Mouse (Mus musculus) telencephalon, adult 2 months (tissue): Measurements from ENCODE around the gene Smc1b.
"Not testable (repeated sequence)": the region's sequence is repeated elsewhere in the genome, so short reads cannot be mapped to it uniquely, and the experiment has no call there.

Experiments
- DNase-seq: peaks from one replicate; pipeline ENCODE4 v3.0.0-alpha.2; 2011; ENCODE audit warnings: low read depth, low spot score

Smc1b gene

DNA sequence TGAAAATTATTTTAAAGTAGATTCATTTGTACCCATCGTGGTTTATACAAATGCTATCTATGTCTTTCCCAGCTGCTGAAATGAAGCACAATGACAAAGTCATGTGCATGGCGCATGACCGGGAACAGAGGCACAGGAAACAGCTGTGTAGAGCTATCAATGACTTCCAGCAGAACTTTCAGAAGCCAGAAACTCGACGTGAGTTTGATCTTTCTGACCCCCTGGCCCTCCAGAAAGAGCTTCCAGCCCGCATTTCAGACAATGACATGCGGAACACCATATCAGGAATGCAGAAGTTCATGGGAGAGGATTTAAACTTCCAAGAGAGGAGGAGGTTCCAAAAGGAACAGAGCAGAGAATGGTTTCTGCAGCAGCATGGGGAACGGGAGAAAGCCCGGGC, 3.4 kb upstream of the Smc1b start:
- DNase-seq: no peak

DNA sequence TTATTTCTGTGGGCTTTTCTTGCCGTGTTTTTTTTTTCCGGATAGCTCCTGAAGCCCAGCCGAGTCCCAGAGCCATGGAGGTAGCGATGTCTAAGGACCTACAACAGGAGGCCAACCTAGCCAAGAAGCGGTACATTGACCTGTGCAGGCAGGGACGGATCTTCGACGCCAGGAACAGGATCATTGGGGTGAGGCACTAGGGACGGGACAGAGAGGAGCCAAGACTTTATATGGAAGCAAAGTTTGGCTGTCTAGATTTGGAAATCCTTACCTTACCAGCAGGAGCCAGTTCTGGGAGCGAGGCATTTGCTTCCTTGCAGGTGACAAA, 393 bp upstream of the Smc1b start:
- no peak for DNase-seq

DNA sequence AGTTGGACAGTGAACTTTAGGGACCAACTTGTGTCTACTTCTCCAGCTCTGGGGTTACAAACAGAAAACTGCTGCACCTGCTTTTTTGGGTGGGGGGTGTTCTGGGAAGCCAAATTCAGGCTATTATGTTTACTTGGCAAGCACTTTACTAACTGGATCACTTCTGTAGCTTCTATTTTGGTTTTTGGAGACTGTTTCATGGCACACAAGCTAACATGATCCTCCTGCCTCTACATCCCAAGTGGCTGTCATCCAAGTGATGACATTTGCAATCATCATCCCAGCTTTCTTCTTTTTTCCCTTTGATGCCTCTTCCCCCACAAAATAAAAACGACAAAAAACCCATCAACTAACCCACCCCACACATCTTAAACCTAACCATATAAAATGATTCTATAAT, 46.1 kb downstream of the Smc1b start:
- DNase-seq: peak; percentile 22

DNA sequence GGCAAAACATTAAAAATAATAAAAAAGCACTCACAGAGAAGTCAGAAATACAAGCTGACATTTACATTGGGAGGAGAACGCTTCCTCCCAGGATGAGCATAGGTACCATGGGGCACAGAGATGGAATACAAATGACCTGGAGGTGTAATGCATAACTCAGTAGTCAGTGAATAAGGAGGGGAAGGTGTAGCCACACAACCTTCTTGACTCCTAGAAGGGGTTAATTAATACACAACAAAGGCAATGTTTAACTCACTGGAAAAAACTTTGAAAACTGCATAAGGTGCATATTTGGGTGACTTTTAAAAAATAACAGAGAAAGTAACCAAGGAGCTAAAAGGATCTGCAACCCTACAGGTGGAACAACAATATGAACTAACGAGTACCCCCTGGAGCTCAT, 59.1 kb downstream of the Smc1b start:
- DNase-seq: no peak

DNA sequence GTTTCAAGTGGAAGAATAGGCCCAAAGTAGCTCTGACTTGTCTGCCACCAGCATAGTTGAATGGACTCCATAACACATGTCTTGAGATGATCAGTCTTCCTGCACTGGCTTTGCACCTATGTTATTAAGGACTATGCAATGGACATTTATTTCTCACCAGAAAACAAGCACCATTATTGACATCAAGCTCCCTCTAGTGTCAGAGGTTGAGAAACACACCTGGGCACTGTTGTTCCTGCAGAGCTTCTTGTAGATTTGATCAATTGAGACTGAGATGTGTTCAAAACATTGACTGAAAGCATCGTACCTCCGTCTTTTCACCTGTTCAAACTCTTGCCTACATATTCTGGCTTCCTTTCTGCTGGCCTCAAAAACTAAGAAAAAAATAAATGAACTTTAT, 61.2 kb downstream of the Smc1b start:
- DNase-seq: peak; percentile 35

DNA sequence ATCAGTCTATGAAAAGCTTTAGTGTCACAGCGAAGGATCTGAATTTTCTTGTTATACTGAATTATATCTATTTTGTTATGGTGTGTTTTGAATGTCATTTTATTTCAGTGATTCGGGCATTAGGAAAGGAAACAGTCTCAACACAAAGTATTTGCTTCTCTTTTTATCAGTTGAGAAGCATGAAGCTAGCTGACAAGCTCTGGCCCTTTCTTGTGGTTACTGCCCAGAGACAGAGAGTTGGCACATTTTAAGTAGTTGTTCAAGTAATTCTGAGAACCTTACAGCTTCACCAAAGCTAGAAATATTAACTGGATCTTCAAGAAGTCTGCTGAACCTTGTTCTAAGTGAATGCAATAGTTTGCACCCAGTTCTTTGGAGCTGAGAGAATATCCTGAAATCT, 68.3 kb downstream of the Smc1b start:
- DNase-seq: no peak

DNA sequence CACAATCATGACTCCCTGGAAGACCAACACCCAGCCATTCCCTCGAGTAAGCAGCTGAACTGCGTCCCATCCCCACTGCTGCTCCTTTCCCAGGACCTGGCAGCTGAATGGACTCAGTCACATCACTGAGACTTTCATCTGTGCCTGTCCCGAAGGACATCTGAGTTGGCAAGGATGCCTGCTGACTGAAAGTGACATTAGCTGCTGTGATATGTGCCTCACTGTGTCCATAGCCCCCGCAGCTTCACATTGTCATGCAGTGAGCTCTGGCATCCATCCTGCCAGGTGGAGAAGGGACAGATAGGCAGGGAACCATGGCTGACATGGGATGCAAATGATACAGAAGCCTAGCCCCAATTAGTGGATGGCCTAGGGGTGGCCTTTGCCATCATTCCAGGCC, 76.6 kb downstream of the Smc1b start:
- DNase-seq: no peak

DNA sequence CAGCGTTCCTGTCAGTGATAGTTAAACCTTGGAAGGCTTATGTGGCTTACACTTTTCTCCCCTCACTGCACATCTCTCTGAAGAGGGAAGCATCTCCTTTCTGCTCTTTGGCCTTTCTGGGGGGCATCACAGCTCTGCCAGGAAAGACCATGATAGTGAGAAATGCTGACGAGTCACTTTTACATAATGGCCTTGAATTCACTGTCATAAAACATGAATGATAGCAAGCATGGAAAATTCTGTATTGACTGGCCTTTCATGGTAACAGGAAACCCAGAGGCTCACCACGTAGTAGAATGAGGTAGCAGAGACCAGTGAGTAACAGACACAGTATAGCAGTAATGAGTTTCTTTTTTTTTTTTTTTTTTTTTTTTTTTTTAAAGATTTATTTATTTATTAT, 77.7 kb downstream of the Smc1b start:
- DNase-seq: no peak

DNA sequence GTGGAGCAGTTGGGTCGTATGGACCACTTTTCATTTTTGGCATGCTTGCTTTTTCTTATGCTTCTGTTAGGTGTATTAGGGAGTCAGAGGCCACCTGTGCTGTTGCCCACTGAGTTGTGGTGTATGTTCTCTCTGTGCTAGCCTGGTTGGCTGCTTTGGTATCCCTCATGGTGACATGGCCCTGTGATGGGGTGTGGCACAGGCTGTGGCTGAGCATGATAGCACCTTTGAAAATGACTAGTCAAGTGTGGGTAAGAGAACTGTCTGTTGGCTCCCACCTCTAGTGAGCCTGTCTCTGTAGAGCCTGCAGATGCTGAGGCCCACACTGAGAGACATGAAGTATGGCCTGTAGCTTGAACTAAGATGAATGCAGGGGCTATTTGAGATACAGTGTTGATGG, 82.0 kb downstream of the Smc1b start:
- no peak for DNase-seq

DNA sequence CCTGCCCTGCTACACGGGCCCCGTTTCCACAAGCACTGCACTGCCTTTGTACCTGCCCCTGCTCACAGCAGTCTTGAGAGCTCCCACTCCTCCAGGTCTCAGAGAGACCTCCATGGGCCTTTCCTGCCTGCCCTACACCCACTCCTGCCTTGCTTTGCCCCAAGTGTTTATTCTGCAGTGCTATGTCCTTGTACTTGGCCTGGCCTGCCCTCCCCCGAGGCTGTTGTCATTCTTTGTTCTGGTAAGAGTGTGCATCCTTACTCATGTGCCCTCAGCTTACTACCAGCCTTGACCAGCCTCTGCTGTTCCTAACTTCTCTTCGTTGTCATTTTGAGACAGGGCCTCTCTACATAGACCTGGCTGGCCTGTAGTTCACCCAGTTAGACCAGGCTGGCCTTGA, 83.9 kb downstream of the Smc1b start:
- DNase-seq: no peak

DNA sequence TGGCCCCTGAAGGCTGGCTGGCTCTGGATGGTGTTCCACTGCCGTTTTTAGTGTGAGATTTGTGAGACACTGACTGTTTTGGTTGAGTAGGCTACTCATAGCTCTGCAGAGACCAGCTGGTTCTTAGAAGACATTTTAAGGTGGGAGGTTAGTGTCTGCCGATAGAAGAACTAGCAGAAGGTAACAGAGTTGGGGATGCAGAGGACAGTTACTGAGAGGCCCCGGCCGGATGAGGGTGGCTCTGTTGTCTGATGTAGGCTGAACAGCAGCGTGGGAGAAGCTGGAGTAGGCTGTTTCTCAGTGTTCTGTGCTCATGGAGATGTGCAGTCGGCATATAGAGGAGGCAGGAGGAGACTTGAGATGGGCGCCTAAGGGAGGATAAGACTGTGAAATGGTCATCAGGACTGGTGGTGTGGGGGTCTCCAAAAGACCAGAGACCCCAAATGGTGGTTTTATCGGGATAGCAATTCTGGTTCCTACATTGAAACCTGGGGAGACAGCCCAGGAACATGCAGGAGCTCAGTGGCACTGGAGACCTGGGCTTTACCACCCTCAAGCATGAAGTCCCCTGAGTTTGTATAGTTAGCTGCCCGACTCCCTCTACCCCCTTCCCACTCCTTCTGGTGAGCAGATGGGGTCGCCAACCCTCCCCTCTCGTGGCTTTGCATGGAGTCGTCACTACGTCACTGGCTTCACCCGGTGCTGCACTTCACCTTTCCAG, 85.4 kb downstream of the Smc1b start:
- peak; percentile 40 for DNase-seq

DNA sequence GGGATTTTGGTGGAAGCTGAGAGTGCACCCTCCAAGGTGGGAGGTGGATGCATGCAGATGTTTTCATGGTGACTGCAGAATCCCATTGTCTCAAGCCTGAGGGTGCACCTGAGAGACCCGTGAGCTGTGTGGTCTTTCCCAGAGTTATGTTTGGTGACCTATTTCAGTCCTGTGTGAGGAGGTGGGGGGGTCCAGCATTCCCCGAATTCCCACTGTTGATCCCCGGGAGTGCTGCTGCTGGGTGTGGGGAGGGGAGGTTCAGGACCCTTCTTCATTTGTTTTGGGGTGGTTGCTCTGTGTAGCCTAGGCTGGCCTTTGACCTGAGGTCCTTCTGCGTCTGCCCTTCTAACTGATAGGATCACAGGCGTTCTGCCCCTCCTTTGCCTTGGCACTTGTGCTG, 88.0 kb downstream of the Smc1b start:
- DNase-seq: no peak

DNA sequence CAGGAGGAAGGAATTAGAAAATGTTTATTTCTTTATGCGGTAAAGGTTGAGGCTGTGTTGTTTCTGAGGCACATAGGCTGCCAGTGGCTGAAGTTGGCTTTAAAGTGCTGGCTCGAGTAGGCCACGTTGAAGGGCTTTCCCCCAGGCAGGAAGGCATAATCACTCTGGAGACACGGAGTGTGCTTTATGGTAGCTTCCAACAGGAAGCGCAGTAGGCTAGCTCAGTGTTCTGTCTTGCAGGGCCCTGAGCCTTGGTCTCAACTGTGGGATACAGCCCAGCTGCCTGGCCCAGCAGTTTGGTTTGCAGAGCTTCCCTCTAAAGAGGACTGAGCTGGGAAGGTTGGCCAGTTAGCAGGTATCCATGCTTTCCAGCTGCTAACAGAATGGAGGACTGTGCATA, 88.6 kb downstream of the Smc1b start:
- no peak for DNase-seq

DNA sequence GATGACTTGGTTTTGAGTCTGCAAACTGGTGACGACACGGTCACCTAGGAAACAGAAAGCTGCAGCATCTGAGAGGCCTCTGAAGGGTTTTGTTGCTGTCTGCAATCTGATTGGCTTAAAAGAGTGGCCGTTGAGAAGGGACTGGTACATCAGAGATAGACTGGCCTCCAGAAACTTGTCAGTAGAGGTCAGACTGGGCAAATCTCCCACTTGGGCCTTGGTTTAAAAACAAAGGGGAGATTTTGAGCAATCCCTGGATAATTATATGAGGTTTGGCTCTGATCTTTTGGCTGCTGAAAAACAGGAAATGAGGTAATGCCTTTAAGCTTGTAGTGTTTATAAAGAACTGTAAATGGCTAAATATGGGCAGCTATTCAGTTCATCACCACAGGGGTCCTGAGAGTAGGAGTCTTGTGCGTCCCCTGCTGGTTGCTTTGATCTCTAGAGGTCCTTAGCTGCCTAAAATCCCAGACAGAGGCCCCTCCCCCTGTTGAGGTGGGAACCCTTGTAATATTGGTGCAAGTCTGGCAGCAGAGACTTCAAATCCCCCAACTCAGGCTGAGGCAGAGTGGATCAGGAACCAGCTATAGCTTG, 89.3 kb downstream of the Smc1b start:
- peak; percentile 94 for DNase-seq

DNA sequence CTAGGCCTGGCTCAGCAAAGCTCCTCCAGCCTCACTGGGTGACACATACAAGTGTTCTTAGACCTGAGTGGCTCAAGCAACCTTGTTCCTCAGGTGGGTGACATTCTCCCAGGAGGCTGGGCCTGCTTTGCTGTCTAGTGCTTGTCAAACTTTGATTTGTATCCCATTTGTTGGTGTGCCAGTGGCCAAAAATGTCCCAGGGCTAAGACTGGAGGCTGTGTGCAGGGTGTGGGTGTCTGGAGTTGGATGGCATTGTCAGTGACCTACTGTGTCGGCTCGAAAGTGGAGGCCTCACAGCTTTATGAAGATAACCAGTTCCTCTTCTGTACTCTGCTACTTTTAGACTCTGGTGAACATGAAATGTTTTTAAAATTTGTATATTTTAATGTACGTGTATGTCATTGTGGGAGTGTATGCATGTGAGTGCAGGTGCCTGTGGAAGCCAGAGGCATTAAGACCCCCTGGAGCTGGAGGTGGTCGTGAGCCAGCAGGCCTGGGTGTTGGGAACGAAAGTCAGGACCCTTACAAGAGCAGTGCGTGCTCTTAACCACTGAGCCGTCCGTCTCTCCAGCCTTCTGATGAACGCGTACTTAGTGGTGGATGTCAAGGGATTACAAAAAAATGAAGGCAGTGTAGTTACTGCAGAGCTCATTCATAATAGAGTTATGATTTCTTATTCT, 90.1 kb downstream of the Smc1b start:
- DNase-seq: no peak

DNA sequence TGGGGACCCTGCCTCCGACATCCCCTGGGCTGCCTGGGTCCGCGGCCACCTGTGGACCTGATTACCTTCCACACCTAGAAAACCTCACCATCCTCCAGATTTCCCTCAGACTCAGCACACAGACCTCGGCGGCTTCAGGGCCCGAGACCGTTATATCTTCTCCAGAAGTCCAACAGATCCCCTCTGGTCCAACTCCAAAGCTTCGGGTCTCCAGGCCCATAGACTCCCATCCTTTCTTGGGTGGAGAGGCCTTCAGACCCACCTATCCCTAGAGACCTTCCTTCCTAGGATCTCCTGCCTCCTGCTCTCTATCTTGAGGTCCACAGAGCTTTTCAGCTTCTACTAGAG, 94.4 kb downstream of the Smc1b start:
- no peak for DNase-seq

DNA sequence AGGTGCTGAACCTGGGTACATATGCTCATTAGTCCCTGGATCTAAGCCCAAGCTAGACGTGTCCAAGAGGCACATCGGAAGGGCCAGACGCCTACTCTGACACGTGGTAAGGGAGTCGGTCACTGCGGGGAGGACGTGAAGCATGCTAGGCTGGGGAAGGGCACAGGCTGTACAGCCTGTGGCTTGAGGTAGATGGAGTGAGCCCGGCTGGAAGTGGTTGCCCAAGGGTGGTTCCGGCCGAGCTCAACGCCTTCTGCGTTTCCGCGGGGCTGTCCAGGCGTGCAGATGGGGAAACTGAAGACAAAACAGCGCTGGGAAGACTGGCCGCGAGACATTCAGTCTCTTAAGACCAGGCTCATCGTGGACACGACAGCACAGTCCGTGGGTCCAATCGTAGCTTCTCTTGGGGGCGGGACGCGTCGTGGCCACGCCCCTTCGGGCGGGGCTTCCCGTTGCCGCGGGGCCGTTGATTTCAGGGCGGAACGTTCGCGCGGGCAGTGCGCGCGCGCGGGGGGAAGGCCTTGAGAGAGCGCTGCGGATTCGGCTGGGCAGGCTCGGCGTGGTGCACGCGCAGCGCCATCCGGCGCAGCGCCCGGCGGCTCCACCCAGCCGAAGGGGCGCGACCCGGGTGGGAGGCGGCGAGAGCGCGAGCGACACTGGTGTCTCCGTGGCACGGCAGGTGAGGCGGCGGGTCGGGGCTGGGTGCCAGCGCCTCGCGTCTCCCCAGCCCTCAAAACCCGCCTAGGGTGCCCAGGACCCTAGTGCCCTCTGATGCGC, 95.0 kb downstream of the Smc1b start:
- peak; percentile 90 for DNase-seq

DNA sequence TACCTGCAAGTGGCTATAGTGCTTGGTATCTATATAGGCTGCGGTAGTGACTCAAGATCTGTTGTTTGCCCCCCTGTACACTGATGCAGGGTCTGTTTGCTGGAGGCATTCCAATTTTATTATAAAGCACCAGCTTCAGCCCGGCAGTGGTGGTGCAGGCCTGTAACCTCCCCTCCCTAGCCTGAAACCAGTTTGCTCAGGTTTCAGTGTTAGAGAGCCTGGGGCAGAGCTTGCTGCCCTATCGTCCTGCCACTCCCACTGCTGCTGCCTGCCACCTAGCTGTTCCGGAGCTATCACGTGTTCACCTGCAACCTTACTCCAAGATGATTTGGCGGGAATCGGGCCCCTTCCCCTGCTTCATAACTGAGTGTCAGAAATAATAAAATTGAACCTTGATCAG, 97.8 kb downstream of the Smc1b start:
- DNase-seq: not testable (repeated sequence)

DNA sequence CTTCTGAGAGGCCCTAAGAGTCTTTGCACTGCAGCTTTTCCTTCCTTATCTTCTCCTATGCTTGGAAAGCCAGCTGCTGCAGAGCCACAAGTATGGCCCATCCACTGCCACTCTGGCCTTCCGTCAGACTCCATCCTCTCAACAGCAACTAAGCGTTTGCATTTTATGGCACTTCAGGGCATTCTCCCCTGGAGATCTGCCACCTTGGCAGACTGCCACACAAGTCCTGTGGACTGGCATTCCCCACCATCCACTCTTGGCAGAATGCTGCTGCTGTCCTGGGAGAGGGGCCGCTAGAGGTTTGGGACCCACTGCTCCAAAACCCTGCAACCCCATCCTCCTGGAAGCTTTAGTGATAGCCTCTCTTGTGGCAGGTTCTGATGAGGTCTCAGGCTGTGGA, 99.9 kb downstream of the Smc1b start:
- DNase-seq: no peak

DNA sequence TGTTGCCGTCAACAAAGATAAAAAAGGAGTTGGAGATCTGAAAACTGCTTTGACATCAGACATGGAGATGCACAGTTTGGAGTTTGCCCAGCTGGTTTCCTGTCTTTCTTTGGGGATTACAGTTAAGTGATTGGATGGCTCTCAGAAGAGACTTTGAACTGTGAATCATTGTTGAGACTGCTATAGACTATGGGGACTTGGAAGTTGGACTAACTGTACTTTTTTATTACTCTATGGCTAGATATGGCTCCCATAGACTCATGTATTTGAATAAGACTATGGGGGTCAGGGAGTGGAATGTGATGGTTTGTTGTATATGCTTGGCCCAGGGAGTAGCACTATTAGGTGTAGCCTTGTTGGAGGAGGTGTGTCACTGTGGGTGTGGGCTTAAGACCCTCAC, 101.1 kb downstream of the Smc1b start:
- DNase-seq: not testable (repeated sequence)

DNA sequence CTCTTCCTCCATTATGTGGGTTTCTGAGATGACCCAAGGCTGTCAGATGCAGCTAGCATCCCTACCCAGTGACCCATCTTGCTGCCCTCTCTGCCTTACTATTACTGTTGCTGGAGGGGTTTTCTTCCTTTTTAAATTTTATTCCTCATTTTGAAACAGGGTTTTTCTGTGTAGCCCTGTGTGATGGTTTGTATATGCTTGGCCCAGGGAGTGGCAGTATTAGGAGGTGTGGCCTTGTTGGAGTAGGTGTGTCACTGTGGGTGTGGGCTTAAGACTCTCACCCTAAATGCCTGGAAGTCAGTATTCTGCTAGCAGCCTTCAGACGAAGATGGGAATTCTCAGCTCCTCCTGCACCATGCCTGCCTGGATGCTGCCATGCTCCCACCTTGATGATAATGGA, 103.1 kb downstream of the Smc1b start, which contains the start of gene Fam118a:
Fam118a (plus strand) TSS at position 301 of the 400 bp plus-strand sequence.
- not testable (repeated sequence) for DNase-seq

DNA sequence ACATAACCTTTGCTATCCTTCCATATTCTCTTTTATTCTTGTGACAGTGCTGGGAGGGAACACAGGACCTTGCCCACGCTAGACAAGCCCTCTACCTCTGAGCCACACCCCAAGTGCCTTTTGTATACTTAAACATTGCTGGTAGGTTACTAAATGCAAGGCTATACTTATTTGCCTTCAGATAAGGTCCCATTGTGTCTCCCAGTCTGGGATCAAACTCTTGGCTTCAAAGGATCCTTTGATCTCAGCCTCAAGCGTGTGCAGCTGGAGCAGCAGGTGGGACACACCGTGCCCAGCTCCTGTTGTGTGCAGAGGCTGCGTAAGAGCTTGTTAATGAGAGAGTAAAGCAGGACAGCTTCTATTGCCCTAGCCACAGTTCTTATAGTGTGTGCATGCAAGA, 104.0 kb downstream of the Smc1b start:
- no peak for DNase-seq

DNA sequence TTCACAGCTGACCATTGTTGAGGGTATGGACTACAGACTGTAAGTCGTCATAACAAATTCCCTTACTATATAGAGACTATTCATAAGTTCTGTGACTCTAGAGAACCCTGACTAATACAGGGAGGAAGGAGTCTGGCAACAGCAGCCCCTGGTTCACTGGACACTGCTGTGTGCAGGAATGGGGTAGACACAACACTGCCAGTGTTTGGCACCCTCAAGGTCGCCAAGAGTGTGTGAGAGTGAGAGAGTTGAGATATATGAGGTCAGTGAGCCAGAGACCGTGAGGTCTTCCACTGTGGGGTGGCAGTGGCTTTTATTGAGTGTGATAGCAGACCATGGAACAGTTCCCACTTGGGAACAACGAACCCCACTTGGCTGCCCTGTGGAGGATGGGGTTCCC, 105.6 kb downstream of the Smc1b start:
- no peak for DNase-seq
